Mouse (Mus musculus): ENCODE data around the gene Golga1. TPM values are rescaled to one million over a fixed set of nuclear protein-coding genes. Genes with fewer than 3 reads are reported as not detected.
A peak's percentile ranks its signal among the peaks of the same experiment; 100 is the strongest.
"Not testable (repeated sequence)": the region's sequence is repeated elsewhere in the genome, so short reads cannot be mapped to it uniquely, and the experiment has no call there.

Golga1 gene
- polyA plus RNA-seq, 1 experiment from 2014 or later, result 25.8 TPM

- Histone ChIP-seq H3K27ac (ENCODE audit: low read length) (peak overlapping the region; percentile 92), H3K4me3 (ENCODE audit: low read length) (peak overlapping the region; percentile 94), H3K9me3 (ENCODE audit: low read length) (no peaks in the 10 kb centered on the region), H3K9ac (replicated peaks; ENCODE audit: low read length) (peak overlapping the region; percentile 90), H3K4me1 (ENCODE audit: insufficient read depth, low read length) (peaks cover 7% of the 10 kb centered on the region), H3K36me3 (ENCODE audit: insufficient read depth, low read length) (peaks cover 10% of the 10 kb centered on the region; the same call in 1 of the 2 replicates), H3K4me2 (replicated peaks; ENCODE audit: low read depth, low read length) (peak overlapping the region; percentile 74), H3K27me3 (ENCODE audit: insufficient read depth, low read length) (no peaks in the 10 kb centered on the region)
- 4% methylated on average over 25 of the region's 25 CpGs for WGBS
- peak; percentile 92 for ATAC-seq (ENCODE audit: low FRiP score, low TSS enrichment)
Measured at GRCm38 (mm10) chr2:39064687-39065399, 498 bp downstream of the Golga1 start.

GRCm38 (mm10) chr2:39048515-39048914, 16.8 kb downstream of the Golga1 start:
- Histone ChIP-seq H3K9ac (replicated peaks; ENCODE audit: low read length) (no peak overlapping the region), H3K4me3 (ENCODE audit: low read length) (no peak overlapping the region), H3K27ac (ENCODE audit: low read length) (no peak overlapping the region), H3K9me3 (ENCODE audit: low read length) (no peaks in the 10 kb centered on the region), H3K36me3 (ENCODE audit: insufficient read depth, low read length) (peaks cover 37% of the 10 kb centered on the region), H3K27me3 (ENCODE audit: insufficient read depth, low read length) (no peaks in the 10 kb centered on the region), H3K4me2 (replicated peaks; ENCODE audit: low read depth, low read length) (no peak overlapping the region), H3K4me1 (ENCODE audit: insufficient read depth, low read length) (no peaks in the 10 kb centered on the region)
- no peak for ATAC-seq (ENCODE audit: low FRiP score, low TSS enrichment)
- WGBS, result 80% methylated on average over 1 of the region's 1 CpGs

- 100% methylated on average over 1 of the region's 1 CpGs for WGBS
- Histone ChIP-seq H3K27me3 (ENCODE audit: insufficient read depth, low read length) (no peaks in the 10 kb centered on the region), H3K4me2 (replicated peaks; ENCODE audit: low read depth, low read length) (no peak overlapping the region), H3K4me1 (ENCODE audit: insufficient read depth, low read length) (no peaks in the 10 kb centered on the region), H3K9ac (replicated peaks; ENCODE audit: low read length) (no peak overlapping the region), H3K4me3 (ENCODE audit: low read length) (no peak overlapping the region), H3K9me3 (ENCODE audit: low read length) (no peaks in the 10 kb centered on the region), H3K27ac (ENCODE audit: low read length) (no peak overlapping the region), H3K36me3 (ENCODE audit: insufficient read depth, low read length) (peaks cover 33% of the 10 kb centered on the region)
- ATAC-seq (ENCODE audit: low FRiP score, low TSS enrichment), result no peak
Measured at GRCm38 (mm10) chr2:39040215-39040614, 25.1 kb downstream of the Golga1 start.

DNA sequence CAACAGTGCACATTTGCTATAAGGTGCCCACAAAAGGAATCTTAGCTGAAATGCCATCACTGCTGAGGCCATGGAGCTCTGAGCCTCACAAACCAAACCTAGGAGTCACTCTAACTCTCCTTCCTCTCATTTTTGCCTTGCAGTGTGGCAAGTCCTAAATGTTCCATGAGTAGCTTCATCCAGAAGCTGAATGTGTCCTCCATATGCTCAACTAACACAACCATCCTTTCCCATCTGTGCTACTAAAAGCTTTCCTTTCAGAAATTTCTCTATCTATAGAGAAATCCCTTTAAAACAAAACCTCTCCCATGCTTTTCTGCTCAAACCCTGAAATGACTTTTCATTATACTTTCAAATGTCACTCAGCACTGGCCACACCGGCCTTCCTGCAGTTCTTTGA, 33.7 kb downstream of the Golga1 start:
- Histone ChIP-seq H3K4me2 (replicated peaks; ENCODE audit: low read depth, low read length) (no peak overlapping the region), H3K4me3 (ENCODE audit: low read length) (no peak overlapping the region), H3K9me3 (ENCODE audit: low read length) (no peaks in the 10 kb centered on the region), H3K36me3 (ENCODE audit: insufficient read depth, low read length) (peaks cover 65% of the 10 kb centered on the region), H3K9ac (replicated peaks; ENCODE audit: low read length) (no peak overlapping the region), H3K4me1 (ENCODE audit: insufficient read depth, low read length) (no peaks in the 10 kb centered on the region), H3K27me3 (ENCODE audit: insufficient read depth, low read length) (no peaks in the 10 kb centered on the region), H3K27ac (ENCODE audit: low read length) (no peak overlapping the region)
- 91% methylated on average over 1 of the region's 1 CpGs for WGBS
- ATAC-seq (ENCODE audit: low FRiP score, low TSS enrichment), result no peak

DNA sequence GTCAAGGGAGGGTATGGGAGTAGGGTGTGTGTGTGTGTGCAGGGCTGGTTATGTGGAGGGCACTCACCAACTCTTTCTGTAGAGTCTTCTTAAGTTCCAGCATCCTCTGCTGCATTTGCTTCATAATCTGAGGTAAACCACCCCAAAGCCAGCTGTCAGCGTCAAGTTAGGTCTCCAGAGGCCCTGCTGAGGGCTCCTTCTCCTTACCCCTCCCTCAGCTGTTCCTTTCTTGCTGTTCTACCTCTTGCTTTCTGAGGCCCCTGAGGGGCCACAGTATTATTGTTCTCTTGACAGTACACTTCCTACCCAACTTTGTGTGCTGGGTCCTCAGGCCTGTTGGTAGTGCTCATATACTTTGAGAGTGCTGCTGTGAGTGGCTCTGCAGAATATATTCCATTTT, 45.3 kb downstream of the Golga1 start:
- no peak overlapping the region for H3K27ac ChIP-seq (ENCODE audit: low read length)
- no peaks in the 10 kb centered on the region for H3K4me1 ChIP-seq (ENCODE audit: insufficient read depth, low read length)
- ATAC-seq (ENCODE audit: low FRiP score, low TSS enrichment), result no peak
- H3K36me3 ChIP-seq (ENCODE audit: insufficient read depth, low read length), result peaks cover 75% of the 10 kb centered on the region
- no peak overlapping the region for H3K4me2 ChIP-seq (replicated peaks; ENCODE audit: low read depth, low read length)
- no peaks in the 10 kb centered on the region for H3K27me3 ChIP-seq (ENCODE audit: insufficient read depth, low read length)
- H3K4me3 ChIP-seq (ENCODE audit: low read length), result no peak overlapping the region
- WGBS, result 85% methylated on average over 1 of the region's 1 CpGs
- no peaks in the 10 kb centered on the region for H3K9me3 ChIP-seq (ENCODE audit: low read length)
- H3K9ac ChIP-seq (replicated peaks; ENCODE audit: low read length), result no peak overlapping the region

DNA sequence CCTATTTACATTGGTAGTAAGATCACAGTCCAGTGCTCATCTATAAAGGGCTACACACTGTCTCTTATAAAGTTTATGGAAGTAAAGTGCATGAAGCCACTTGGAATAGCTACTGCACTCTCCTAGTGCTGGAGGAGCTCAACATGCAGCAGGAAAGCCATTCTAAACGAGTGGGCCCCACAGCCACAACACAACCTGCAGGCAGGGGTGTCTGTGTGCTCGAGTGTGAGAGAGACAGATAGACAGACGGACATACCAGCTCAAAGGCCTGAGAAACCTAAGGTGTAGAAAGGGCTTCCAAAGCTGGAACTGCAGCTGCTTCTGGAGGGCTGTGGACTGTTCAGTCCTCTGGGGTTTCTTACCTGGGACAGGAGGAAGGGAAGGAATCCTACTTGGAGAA, 48.8 kb downstream of the Golga1 start:
- WGBS, result 83% methylated on average over 3 of the region's 3 CpGs
- Histone ChIP-seq H3K9me3 (ENCODE audit: low read length) (no peaks in the 10 kb centered on the region), H3K4me2 (replicated peaks; ENCODE audit: low read depth, low read length) (no peak overlapping the region), H3K4me1 (ENCODE audit: insufficient read depth, low read length) (no peaks in the 10 kb centered on the region), H3K9ac (replicated peaks; ENCODE audit: low read length) (no peak overlapping the region), H3K27me3 (ENCODE audit: insufficient read depth, low read length) (no peaks in the 10 kb centered on the region), H3K4me3 (ENCODE audit: low read length) (no peak overlapping the region), H3K36me3 (ENCODE audit: insufficient read depth, low read length) (peaks cover 64% of the 10 kb centered on the region), H3K27ac (ENCODE audit: low read length) (no peak overlapping the region)
- no peak for ATAC-seq (ENCODE audit: low FRiP score, low TSS enrichment)

DNA sequence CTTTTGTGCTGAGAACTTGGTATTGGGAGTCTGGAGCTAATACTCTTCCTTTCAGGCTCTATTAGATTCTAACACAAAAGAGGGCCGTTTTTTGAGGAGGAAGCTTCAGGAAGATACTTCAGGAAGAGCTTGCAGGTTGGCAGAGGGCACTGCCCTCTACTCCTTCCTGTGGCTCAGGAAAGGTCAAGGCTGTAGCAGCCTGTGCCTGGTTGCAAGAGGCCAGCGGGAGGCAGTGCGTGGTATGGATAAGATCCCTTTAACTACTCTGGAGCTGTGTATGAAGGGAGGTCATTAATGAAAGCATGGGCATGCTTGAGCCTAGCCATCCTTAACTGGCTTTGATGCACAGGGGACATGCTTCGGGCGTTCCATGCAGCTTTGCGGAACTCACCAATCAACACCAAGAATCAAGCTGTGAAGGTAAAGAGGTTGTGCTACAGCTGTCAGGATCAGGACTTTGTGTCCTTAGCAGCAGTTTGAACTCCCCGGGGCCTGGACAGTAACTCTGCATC, 52.5 kb downstream of the Golga1 start:
- no peak for ATAC-seq (ENCODE audit: low FRiP score, low TSS enrichment)
- no peak overlapping the region for H3K9ac ChIP-seq (replicated peaks; ENCODE audit: low read length)
- H3K27me3 ChIP-seq (ENCODE audit: insufficient read depth, low read length), result no peaks in the 10 kb centered on the region
- H3K27ac ChIP-seq (ENCODE audit: low read length), result no peak overlapping the region
- H3K4me3 ChIP-seq (ENCODE audit: low read length), result no peak overlapping the region
- H3K36me3 ChIP-seq (ENCODE audit: insufficient read depth, low read length), result peaks cover 35% of the 10 kb centered on the region
- 75% methylated on average over 7 of the region's 7 CpGs for WGBS
- no peak overlapping the region for H3K4me2 ChIP-seq (replicated peaks; ENCODE audit: low read depth, low read length)
- H3K9me3 ChIP-seq (ENCODE audit: low read length), result no peaks in the 10 kb centered on the region
- H3K4me1 ChIP-seq (ENCODE audit: insufficient read depth, low read length), result peaks cover 11% of the 10 kb centered on the region

DNA sequence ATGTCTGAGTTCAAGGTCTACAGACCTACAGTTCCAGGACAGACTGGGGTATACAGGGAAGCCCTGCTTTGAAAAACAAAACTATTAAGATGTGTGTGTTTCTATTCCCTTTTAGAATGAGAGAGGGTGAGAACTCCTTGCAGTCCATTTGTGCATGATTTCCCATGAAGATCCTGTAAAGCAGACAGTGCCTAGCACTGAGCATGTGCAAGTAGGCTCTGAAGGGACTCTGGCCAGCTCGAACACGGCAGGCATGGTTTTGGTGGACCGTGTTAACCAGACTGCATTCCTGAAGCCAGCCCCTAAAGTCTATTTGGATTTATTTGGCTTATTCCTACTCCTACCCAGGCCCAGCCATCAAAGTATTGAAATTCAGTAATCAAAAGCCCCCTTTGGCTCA, 53.4 kb downstream of the Golga1 start:
- no peak overlapping the region for H3K9ac ChIP-seq (replicated peaks; ENCODE audit: low read length)
- H3K4me2 ChIP-seq (replicated peaks; ENCODE audit: low read depth, low read length), result no peak overlapping the region
- no peak overlapping the region for H3K27ac ChIP-seq (ENCODE audit: low read length)
- H3K36me3 ChIP-seq (ENCODE audit: insufficient read depth, low read length), result peaks cover 32% of the 10 kb centered on the region
- 90% methylated on average over 3 of the region's 3 CpGs for WGBS
- no peak overlapping the region for H3K4me3 ChIP-seq (ENCODE audit: low read length)
- no peaks in the 10 kb centered on the region for H3K9me3 ChIP-seq (ENCODE audit: low read length)
- no peaks in the 10 kb centered on the region for H3K27me3 ChIP-seq (ENCODE audit: insufficient read depth, low read length)
- no peak for ATAC-seq (ENCODE audit: low FRiP score, low TSS enrichment)
- H3K4me1 ChIP-seq (ENCODE audit: insufficient read depth, low read length), result peaks cover 15% of the 10 kb centered on the region

- Histone ChIP-seq H3K4me1 (ENCODE audit: insufficient read depth, low read length) (peaks cover 17% of the 10 kb centered on the region), H3K27ac (ENCODE audit: low read length) (no peak overlapping the region), H3K27me3 (ENCODE audit: insufficient read depth, low read length) (no peaks in the 10 kb centered on the region), H3K4me3 (ENCODE audit: low read length) (no peak overlapping the region), H3K36me3 (ENCODE audit: insufficient read depth, low read length) (peaks cover 27% of the 10 kb centered on the region), H3K9ac (replicated peaks; ENCODE audit: low read length) (no peak overlapping the region), H3K9me3 (ENCODE audit: low read length) (no peaks in the 10 kb centered on the region), H3K4me2 (replicated peaks; ENCODE audit: low read depth, low read length) (no peak overlapping the region)
- no peak for ATAC-seq (ENCODE audit: low FRiP score, low TSS enrichment)
Measured at GRCm38 (mm10) chr2:39011264-39011663, 54.1 kb downstream of the Golga1 start.

GRCm38 (mm10) chr2:39010144-39010543, 55.2 kb downstream of the Golga1 start:
- H3K4me2 ChIP-seq (replicated peaks; ENCODE audit: low read depth, low read length); H3K27me3 ChIP-seq (ENCODE audit: insufficient read depth, low read length); H3K9ac ChIP-seq (replicated peaks; ENCODE audit: low read length); H3K9me3 ChIP-seq (ENCODE audit: low read length); H3K4me3 ChIP-seq (ENCODE audit: low read length); H3K27ac ChIP-seq (ENCODE audit: low read length); ATAC-seq (ENCODE audit: low FRiP score, low TSS enrichment): not testable (repeated sequence)
- Histone ChIP-seq H3K4me1 (ENCODE audit: insufficient read depth, low read length) (peaks cover 24% of the 10 kb centered on the region), H3K36me3 (ENCODE audit: insufficient read depth, low read length) (peaks cover 19% of the 10 kb centered on the region)
- 96% methylated on average over 4 of the region's 5 CpGs for WGBS
